Mouse (Mus musculus) forebrain, embryonic 11.5 days (tissue): Measurements from ENCODE around the gene Gm20517. TPM values are rescaled to one million over a fixed set of nuclear protein-coding genes. Genes with fewer than 3 reads are reported as not detected.

Experiments
- ATAC-seq: fragments of 200-750 bp; cut with Nextera tagmentation; replicated peaks from 2 replicates; pipeline ENCODE4 v1.8.0; 2017; ENCODE audit warnings: moderate TSS enrichment; ENCODE audit not compliant: low FRiP score
- DNase-seq: peaks from one replicate; pipeline ENCODE4 v3.0.0-alpha.2; 2017; ENCODE audit warnings: low spot score
- H3K27ac ChIP-seq: fragments of 300-500 bp; sonication (generic); 2 replicates; pipeline ENCODE4 v1.5.1; 2014; ENCODE audit warnings: low read depth, low read length
- H3K27me3 ChIP-seq: fragments of 300-500 bp; sonication (generic); 2 replicates; pipeline ENCODE4 v1.6.1; 2014; ENCODE audit warnings: mild to moderate bottlenecking, low read length, mixed read lengths; ENCODE audit not compliant: control insufficient read depth, insufficient read depth
- H3K36me3 ChIP-seq: fragments of 300-500 bp; sonication (generic); 2 replicates; pipeline ENCODE4 v1.6.1; 2014; ENCODE audit warnings: mild to moderate bottlenecking, low read length, moderate library complexity, mixed read lengths; ENCODE audit not compliant: control insufficient read depth, insufficient read depth
- H3K4me1 ChIP-seq: fragments of 300-500 bp; sonication (generic); replicated peaks from 2 replicates; pipeline ENCODE4 v1.6.1; 2014; ENCODE audit warnings: low read length, mixed read lengths; ENCODE audit not compliant: control insufficient read depth, insufficient read depth
- H3K4me2 ChIP-seq: fragments of 300-500 bp; sonication (generic); 2 replicates; pipeline ENCODE4 v1.6.1; 2014; ENCODE audit warnings: low read depth, mild to moderate bottlenecking, low read length, moderate library complexity, mixed read lengths; ENCODE audit not compliant: severe bottlenecking
- H3K4me3 ChIP-seq: fragments of 300-500 bp; sonication (generic); 2 replicates; pipeline ENCODE4 v1.5.1; 2014; ENCODE audit warnings: low read depth, low read length
- H3K9ac ChIP-seq: fragments of 300-500 bp; sonication (generic); 2 replicates; pipeline ENCODE4 v1.6.1; 2014; ENCODE audit warnings: low read length
- H3K9me3 ChIP-seq: fragments of 300-500 bp; sonication (generic); 2 replicates; pipeline ENCODE4 v1.6.1; 2016; ENCODE audit warnings: low read length, mixed read lengths; ENCODE audit not compliant: control insufficient read depth
- WGBS: fragments of 180-500 bp; shearing (Covaris S2); extraction: QIAGEN DNeasy Blood & Tissue Kit; methylation state at CpG from one replicate; pipeline ENCODE4 v1.1.7; 2014; 5-methylcytosine and 5-hydroxymethylcytosine counted together
- polyA plus RNA-seq: library from polyadenylated mRNA; unstranded; fragments of >200 nt; fragmentation: Nextera tagmentation; extraction: Ambion mirVana; gene quantifications from 2 replicates; pipeline ENCODE4 v1.2.1, GENCODE M21; 2014

The Gm20517 gene
- polyA plus RNA-seq, 1 experiment from 2014 or later = 2.4 TPM

DNA sequence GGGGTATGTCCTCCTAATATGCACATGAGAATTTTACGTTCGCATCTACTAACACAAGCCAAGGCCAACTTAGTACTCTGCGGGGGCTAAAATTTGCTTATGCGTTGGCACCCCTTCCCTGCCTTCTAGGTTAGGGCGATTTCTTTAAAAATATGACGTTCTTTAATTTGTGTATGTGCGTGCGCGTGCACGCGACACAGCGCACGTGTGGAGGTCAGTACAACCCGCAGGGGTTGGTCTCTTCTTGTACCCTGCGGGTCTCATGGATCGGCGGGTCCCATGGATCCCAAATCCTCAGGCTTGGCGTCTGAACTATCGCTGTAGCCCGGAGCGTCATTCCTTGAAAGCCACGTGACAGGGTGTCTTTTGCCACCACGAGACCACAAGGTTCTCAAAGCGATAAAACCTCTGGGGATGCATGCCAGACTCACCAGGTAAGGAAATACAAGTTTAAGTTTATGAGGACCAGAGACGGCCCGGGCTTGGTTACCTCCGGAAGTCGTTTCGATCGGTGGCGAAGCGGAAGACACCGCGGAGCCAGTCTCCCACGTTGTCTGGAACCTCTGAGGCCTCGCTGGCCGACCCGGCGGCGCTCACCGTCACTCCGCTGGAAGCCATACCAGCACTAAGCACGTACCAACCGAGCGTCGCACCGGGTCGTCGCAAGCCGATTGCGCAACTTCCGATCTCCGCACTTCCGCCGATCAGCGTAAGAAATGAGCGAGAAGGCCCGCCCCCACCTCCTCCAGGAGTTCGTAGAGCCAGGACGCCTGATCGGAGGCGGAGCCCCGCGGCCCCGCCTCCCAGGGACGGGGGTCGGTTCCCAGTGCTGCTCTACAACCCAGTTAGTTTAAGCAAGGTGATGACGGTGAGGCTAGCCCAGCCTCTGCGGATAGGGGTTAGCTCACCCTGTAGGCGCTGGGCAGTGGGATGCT lies 76.3 kb downstream of the Gm20517 start:
- H3K27me3 ChIP-seq = no peaks in the 10 kb centered on the region; the same call in 1 of the 2 replicates
- peak overlapping the region; percentile 66 for H3K4me3 ChIP-seq
- peak overlapping the region; percentile 87 for H3K9ac ChIP-seq
- no peaks in the 10 kb centered on the region for H3K9me3 ChIP-seq
- H3K27ac ChIP-seq = peak overlapping the region; percentile 57; the same call in 1 of the 2 replicates
- ATAC-seq (peak; percentile 90), DNase-seq (peak; percentile 95)
- peaks cover 8% of the 10 kb centered on the region; the same call in 1 of the 2 replicates for H3K4me1 ChIP-seq
- H3K36me3 ChIP-seq = no peaks in the 10 kb centered on the region; the same call in 1 of the 2 replicates
- H3K4me2 ChIP-seq = peak overlapping the region; percentile 96
- under 1% methylated on average over 70 of the region's 70 CpGs for WGBS

DNA sequence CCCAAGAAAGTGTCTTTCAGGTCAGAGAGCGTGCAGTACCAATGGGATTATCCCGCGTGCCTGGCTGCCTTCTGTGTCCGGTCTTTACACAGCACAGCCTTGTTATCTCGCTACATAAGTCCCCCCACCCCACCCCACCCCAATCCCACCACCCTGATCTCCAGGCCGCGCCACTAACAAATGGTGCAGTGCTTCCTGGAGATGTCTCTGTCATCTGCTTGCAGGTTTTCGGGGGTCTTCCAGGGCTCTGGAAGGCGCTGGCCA lies 76.9 kb downstream of the Gm20517 start, which contains the start of gene Tomm6:
Tomm6 (minus strand) TSS at position 43 of the 264 bp plus-strand sequence.
- WGBS = 0% methylated on average over 9 of the region's 9 CpGs

GRCm38 (mm10) chr17:47688608-47689575 lies 77.5 kb downstream of the Gm20517 start, which contains the start of gene Frs3:
Gene Frs3 (plus strand): TSS chr17:47689030.
- ATAC-seq (peak; percentile 66), DNase-seq (peak; percentile 87)
- H3K27me3 ChIP-seq = no peaks in the 10 kb centered on the region; the same call in 1 of the 2 replicates
- peak within 1 kb of the TSS; percentile 57 for H3K27ac ChIP-seq
- peaks cover 8% of the 10 kb centered on the region; the same call in 1 of the 2 replicates for H3K4me1 ChIP-seq
- H3K4me3 ChIP-seq = peak within 1 kb of the TSS; percentile 66
- no peaks in the 10 kb centered on the region; the same call in 1 of the 2 replicates for H3K36me3 ChIP-seq
- H3K9ac ChIP-seq = peak within 1 kb of the TSS; percentile 87
- peak within 1 kb of the TSS; percentile 96 for H3K4me2 ChIP-seq
- 1% methylated on average over 58 of the region's 58 CpGs for WGBS
- no peaks in the 10 kb centered on the region for H3K9me3 ChIP-seq

More for the DNA sequence above, 76.9 kb downstream of the Gm20517 start, which contains the start of gene Tomm6:
- Histone ChIP-seq H3K9ac (peak within 1 kb of the TSS; percentile 87), H3K4me1 (peaks cover 8% of the 10 kb centered on the region; the same call in 1 of the 2 replicates), H3K27ac (peak within 1 kb of the TSS; percentile 57), H3K27me3 (no peaks in the 10 kb centered on the region; the same call in 1 of the 2 replicates), H3K36me3 (no peaks in the 10 kb centered on the region; the same call in 1 of the 2 replicates), H3K9me3 (no peaks in the 10 kb centered on the region), H3K4me3 (peak within 1 kb of the TSS; percentile 66), H3K4me2 (peak within 1 kb of the TSS; percentile 96)
- DNase-seq (no peak), ATAC-seq (no peak)

DNA sequence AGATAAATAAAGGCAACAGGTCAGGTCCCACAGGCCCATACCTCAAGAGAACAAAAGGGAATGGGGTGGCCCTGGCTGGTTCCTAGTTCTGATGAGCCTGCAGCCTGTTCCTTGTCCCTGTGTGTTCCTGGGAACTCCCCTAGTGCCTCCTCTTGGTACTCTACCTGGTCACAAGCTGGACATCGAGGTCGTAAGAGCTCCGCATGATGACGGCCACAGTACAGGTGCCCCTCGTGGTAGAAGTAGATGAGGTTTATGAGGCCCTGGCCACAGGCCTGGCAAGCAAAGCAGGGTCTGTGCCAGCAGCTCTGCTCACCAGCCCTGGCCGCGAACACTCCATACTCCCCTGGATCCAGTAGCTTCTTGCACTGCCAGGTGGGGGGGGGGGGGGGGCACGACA lies 78.5 kb downstream of the Gm20517 start:
- H3K4me1 ChIP-seq = peaks cover 11% of the 10 kb centered on the region; the same call in 1 of the 2 replicates
- no peaks in the 10 kb centered on the region; the same call in 1 of the 2 replicates for H3K27me3 ChIP-seq
- no peak for DNase-seq
- no peaks in the 10 kb centered on the region for H3K9me3 ChIP-seq
- H3K9ac ChIP-seq = no peak overlapping the region; the same call in 1 of the 2 replicates
- no peak for ATAC-seq
- H3K4me2 ChIP-seq = peak overlapping the region; percentile 96; the same call in 1 of the 2 replicates
- no peak overlapping the region for H3K27ac ChIP-seq
- H3K4me3 ChIP-seq = peak overlapping the region; percentile 66; the same call in 1 of the 2 replicates
- no peaks in the 10 kb centered on the region for H3K36me3 ChIP-seq
- 81% methylated on average over 7 of the region's 8 CpGs for WGBS

DNA sequence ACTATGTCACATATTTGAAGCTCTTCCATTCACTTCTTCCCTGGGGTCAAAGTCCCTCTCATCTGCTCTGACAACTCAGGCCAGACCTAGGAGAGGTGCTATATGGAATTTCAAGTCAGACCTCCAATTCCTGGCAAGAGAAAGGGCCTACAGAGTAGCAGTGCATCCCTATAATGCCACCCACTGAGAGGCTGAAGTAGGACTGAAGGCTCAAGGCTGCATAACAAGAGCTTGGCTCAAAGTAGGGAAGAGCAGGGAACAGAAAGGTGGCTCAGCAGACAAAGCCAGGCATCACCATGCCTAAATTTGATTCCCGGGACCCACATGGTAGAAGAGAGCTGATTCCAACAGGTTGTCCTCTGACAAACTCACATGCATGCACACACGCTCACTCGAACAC lies 80.3 kb downstream of the Gm20517 start:
- no peak for ATAC-seq
- no peaks in the 10 kb centered on the region for H3K9me3 ChIP-seq
- WGBS = 91% methylated on average over 3 of the region's 3 CpGs
- no peak overlapping the region for H3K4me3 ChIP-seq
- no peak overlapping the region for H3K27ac ChIP-seq
- H3K4me2 ChIP-seq = no peak overlapping the region
- H3K4me1 ChIP-seq = peaks cover 13% of the 10 kb centered on the region; the same call in 1 of the 2 replicates
- no peak overlapping the region for H3K9ac ChIP-seq
- DNase-seq = no peak
- no peaks in the 10 kb centered on the region for H3K36me3 ChIP-seq
- no peaks in the 10 kb centered on the region; the same call in 1 of the 2 replicates for H3K27me3 ChIP-seq

DNA sequence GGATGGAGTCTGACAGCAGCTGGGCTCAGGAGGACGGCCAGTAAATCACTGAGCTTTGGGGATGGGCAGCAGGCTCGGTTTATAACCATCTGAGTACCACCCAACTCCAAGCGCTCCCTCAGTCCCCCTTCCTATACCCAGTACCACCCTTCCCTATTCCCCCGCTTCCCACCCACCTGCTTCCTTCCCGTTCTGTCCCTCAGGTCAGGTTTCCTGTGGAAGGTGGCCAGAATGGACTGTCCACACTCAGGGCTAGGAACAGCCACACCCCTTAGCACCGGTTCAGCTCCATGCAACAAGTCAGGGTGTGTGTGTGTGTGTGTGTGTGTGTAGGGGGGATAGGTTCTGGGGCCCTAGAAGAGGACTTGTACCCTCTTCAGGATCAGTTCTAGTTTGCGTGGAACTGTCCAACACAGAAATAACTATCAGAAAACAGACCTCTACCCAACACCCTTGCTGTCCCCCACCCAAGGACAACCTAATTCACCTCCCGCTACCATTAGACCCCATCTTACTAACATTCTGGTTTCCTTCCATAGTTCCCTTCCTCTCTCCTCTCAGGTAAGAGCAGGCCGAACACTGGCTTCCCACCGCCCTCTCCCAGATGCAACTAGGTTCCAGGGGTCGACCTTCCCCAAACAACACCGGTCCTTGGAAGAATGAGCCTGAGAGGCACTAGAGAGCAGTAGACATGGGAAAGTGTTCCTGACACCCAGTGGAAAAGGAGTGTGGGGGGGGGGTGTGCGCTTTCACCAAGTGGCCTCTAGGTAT lies 82.5 kb downstream of the Gm20517 start:
- Histone ChIP-seq H3K9ac (peak overlapping the region; percentile 53), H3K9me3 (no peaks in the 10 kb centered on the region), H3K4me1 (peaks cover 6% of the 10 kb centered on the region; the same call in 1 of the 2 replicates), H3K36me3 (no peaks in the 10 kb centered on the region), H3K27ac (no peak overlapping the region), H3K27me3 (no peaks in the 10 kb centered on the region; the same call in 1 of the 2 replicates), H3K4me2 (peak overlapping the region; percentile 79), H3K4me3 (peak overlapping the region; percentile 66)
- DNase-seq = no peak
- WGBS = 31% methylated on average over 13 of the region's 13 CpGs
- no peak for ATAC-seq

- WGBS = 2% methylated on average over 3 of the region's 3 CpGs
These were observed 82.9 kb downstream of the Gm20517 start, which contains the start of gene Gm21981 for GRCm38 (mm10) chr17:47694442-47694502. Gene Gm21981 (minus strand): TSS chr17:47694455.

More at GRCm38 (mm10) chr17:47694442-47694502, 82.9 kb downstream of the Gm20517 start, which contains the start of gene Gm21981:
- Histone ChIP-seq H3K9ac (peak within 1 kb of the TSS; percentile 79), H3K4me3 (peak within 1 kb of the TSS; percentile 66), H3K4me2 (peak within 1 kb of the TSS; percentile 79), H3K9me3 (no peaks in the 10 kb centered on the region), H3K27ac (peak within 1 kb of the TSS; percentile 14; the same call in 1 of the 2 replicates), H3K4me1 (peaks cover 6% of the 10 kb centered on the region; the same call in 1 of the 2 replicates), H3K27me3 (no peaks in the 10 kb centered on the region; the same call in 1 of the 2 replicates), H3K36me3 (no peaks in the 10 kb centered on the region)
- ATAC-seq (no peak), DNase-seq (no peak)
